Mouse (Mus musculus): ENCODE results near the gene Mast4. TPM values are rescaled to one million over a fixed set of nuclear protein-coding genes. Genes with fewer than 3 reads are reported as not detected.

Gene Mast4
- polyA plus RNA-seq, 1 experiment from 2014 or later, result 32.2 TPM

DNA sequence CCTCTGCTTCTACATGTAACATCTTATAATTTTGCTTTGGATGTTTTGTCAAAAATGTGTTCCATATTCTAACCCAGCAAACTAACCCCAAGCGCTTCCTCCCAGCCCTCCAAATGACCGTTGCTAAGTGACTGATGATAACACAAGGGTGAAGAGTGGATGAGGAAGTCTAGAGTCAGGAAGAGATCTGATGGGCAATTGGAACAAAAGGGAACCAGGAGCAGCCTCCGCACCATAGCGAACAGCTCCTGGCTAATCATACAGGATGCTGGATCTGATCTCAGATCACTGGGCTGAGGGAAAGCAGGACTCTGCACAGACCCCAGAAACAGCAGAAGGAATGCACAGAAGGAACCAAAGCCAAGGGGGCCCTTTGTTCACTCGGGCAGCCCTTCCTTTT, 190.0 kb downstream of the Mast4 start:
- 64% methylated on average over 5 of the region's 5 CpGs for WGBS
- Histone ChIP-seq H3K27me3 (ENCODE audit: control insufficient read depth, insufficient read depth, low read length) (no peaks in the 10 kb centered on the region), H3K4me2 (replicated peaks) (no peak overlapping the region), H3K4me1 (replicated peaks; ENCODE audit: control insufficient read depth, insufficient read depth, low read length) (0 out of 2 replicates have a peak, but pooled peaks cover 2% of the 10 kb centered on the region), H3K9ac (no peak overlapping the region), H3K27ac (no peak overlapping the region), H3K4me3 (replicated peaks; ENCODE audit: low read length) (no peak overlapping the region), H3K36me3 (replicated peaks; ENCODE audit: control insufficient read depth, insufficient read depth) (no peaks in the 10 kb centered on the region), H3K9me3 (ENCODE audit: control insufficient read depth, low read length) (no peaks in the 10 kb centered on the region)
- DNase-seq (ENCODE audit: low spot score), result no peak
- ATAC-seq (ENCODE audit: low FRiP score), result no peak

DNA sequence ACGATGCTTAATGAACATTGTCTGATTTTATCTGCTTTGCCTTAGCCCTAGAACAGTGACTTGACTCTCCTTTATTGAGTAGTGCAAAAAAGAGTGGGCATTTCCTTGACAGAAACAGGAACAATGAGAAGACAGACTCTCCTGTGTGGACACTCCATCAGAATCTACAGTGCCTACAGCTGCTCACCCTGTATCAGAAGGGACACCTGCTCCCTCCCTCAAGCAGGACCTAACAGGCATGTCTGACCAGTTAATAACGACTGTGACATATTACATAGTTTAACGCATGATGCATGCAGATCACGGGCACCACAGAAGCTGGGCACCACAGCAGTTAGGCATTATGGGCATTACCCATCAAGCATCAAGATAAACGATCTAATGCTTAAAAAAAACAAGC, 193.0 kb downstream of the Mast4 start:
- Histone ChIP-seq H3K9ac (no peak overlapping the region), H3K27ac (no peak overlapping the region), H3K4me2 (replicated peaks) (no peak overlapping the region), H3K4me1 (replicated peaks; ENCODE audit: control insufficient read depth, insufficient read depth, low read length) (0 out of 2 replicates have a peak, but pooled peaks cover 2% of the 10 kb centered on the region), H3K36me3 (replicated peaks; ENCODE audit: control insufficient read depth, insufficient read depth) (no peaks in the 10 kb centered on the region), H3K9me3 (ENCODE audit: control insufficient read depth, low read length) (no peaks in the 10 kb centered on the region), H3K4me3 (replicated peaks; ENCODE audit: low read length) (no peak overlapping the region), H3K27me3 (ENCODE audit: control insufficient read depth, insufficient read depth, low read length) (no peaks in the 10 kb centered on the region)
- DNase-seq (ENCODE audit: low spot score), result no peak
- no peak for ATAC-seq (ENCODE audit: low FRiP score)
- 69% methylated on average over 5 of the region's 5 CpGs for WGBS

- Histone ChIP-seq H3K4me1 (replicated peaks; ENCODE audit: control insufficient read depth, insufficient read depth, low read length) (0 out of 2 replicates have a peak, but pooled peaks cover 8% of the 10 kb centered on the region), H3K9me3 (ENCODE audit: control insufficient read depth, low read length) (no peaks in the 10 kb centered on the region), H3K27ac (no peak overlapping the region), H3K4me2 (replicated peaks) (no peak overlapping the region), H3K27me3 (ENCODE audit: control insufficient read depth, insufficient read depth, low read length) (no peaks in the 10 kb centered on the region), H3K9ac (no peak overlapping the region), H3K4me3 (replicated peaks; ENCODE audit: low read length) (no peak overlapping the region), H3K36me3 (replicated peaks; ENCODE audit: control insufficient read depth, insufficient read depth) (no peaks in the 10 kb centered on the region)
- DNase-seq (ENCODE audit: low spot score) (no peak), ATAC-seq (ENCODE audit: low FRiP score) (no peak)
- WGBS, result 87% methylated on average over 13 of the region's 13 CpGs
Measured at GRCm38 (mm10) chr13:103140051-103140450, 194.2 kb downstream of the Mast4 start.

DNA sequence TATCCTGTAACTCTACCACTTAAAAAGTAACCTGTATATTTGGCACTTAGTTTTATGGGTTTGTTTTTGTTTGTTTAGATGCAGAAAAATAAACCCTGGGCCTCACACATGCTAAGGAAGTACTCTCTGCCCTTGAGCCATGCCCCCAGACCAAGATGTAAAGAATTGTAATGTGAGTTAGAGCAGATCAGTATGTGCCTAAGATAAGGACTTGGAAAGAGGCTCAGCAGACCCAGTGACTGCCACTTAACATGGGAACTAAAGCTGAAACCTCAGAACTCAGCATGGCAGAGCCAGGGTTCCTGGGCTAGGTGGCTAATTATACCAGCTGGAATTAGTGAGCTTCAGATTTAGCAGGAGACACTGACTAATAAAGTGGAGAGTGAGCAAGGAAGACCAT, 196.0 kb downstream of the Mast4 start:
- DNase-seq (ENCODE audit: low spot score) (no peak), ATAC-seq (ENCODE audit: low FRiP score) (no peak)
- Histone ChIP-seq H3K4me3 (replicated peaks; ENCODE audit: low read length) (no peak overlapping the region), H3K27ac (no peak overlapping the region), H3K9me3 (ENCODE audit: control insufficient read depth, low read length) (no peaks in the 10 kb centered on the region), H3K36me3 (replicated peaks; ENCODE audit: control insufficient read depth, insufficient read depth) (no peaks in the 10 kb centered on the region), H3K4me1 (replicated peaks; ENCODE audit: control insufficient read depth, insufficient read depth, low read length) (0 out of 2 replicates have a peak, but pooled peaks cover 8% of the 10 kb centered on the region), H3K4me2 (replicated peaks) (no peak overlapping the region), H3K27me3 (ENCODE audit: control insufficient read depth, insufficient read depth, low read length) (no peaks in the 10 kb centered on the region), H3K9ac (no peak overlapping the region)

DNA sequence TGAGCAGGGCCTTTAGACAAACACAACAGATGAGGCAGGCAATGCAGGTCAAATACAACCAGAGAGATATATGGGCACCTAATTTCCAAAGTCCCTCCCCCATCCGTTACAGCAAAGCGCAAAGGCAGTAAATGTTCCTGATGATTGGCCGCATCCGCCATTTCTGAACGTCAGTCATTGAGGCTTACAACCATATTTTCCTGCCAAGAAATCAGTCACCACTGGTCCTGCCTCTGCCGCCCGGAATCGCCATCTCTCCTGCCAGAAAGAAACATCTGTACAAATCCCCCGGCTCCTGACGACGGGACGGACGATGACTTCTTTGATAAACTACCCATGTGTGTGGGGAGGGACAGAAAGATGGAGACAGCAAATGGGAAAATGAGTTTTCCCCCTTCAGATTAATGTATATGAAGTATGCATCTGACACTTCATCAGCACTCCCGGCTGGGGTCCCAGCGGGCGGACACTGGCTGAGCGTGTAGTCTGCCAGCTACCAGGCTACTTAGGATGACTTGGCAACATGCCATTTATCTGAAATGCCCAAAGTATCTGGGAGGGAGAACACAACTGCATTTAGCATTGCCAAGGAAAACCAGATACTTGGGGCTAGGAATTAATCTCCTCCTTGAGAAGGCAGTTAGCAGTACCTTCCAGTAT, 198.9 kb downstream of the Mast4 start:
- 63% methylated on average over 17 of the region's 17 CpGs for WGBS
- no peak overlapping the region for H3K4me3 ChIP-seq (replicated peaks; ENCODE audit: low read length)
- H3K27me3 ChIP-seq (ENCODE audit: control insufficient read depth, insufficient read depth, low read length), result no peaks in the 10 kb centered on the region
- H3K9ac ChIP-seq, result no peak overlapping the region
- H3K27ac ChIP-seq, result 0 out of 2 replicates have a peak overlapping the region, but pooled peaks have one; percentile 38
- 0 out of 2 replicates have a peak overlapping the region, but pooled peaks have one; percentile 6 for H3K4me2 ChIP-seq (replicated peaks)
- H3K36me3 ChIP-seq (replicated peaks; ENCODE audit: control insufficient read depth, insufficient read depth), result no peaks in the 10 kb centered on the region
- H3K4me1 ChIP-seq (replicated peaks; ENCODE audit: control insufficient read depth, insufficient read depth, low read length), result 0 out of 2 replicates have a peak, but pooled peaks cover 6% of the 10 kb centered on the region
- DNase-seq (ENCODE audit: low spot score) (peak; percentile 56), ATAC-seq (ENCODE audit: low FRiP score) (peak; percentile 80; the same call in 1 of the 2 replicates)
- H3K9me3 ChIP-seq (ENCODE audit: control insufficient read depth, low read length), result no peaks in the 10 kb centered on the region

DNA sequence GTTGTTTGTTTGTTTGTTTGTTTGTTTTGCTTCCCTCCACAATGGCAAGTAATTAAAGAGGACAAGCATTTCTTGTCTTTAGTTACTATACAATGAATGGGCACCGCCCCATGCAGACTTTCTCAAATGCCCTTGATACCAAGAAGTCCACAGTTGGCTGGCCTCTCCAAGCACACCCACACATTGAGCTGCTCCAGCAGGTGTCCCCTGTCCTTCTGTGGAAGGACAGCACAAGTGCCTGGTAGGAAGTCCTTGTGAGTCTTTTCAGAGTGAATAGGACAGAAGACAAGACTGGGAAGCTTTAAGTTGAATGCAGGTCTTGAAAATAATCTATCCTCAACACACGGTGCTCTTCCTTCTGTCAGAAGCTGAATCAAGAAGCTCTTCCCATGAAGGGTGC, 202.5 kb downstream of the Mast4 start:
- no peak overlapping the region for H3K27ac ChIP-seq
- H3K4me1 ChIP-seq (replicated peaks; ENCODE audit: control insufficient read depth, insufficient read depth, low read length), result 0 out of 2 replicates have a peak, but pooled peaks cover 6% of the 10 kb centered on the region
- ATAC-seq (ENCODE audit: low FRiP score) (no peak), DNase-seq (ENCODE audit: low spot score) (no peak)
- H3K9me3 ChIP-seq (ENCODE audit: control insufficient read depth, low read length), result no peaks in the 10 kb centered on the region
- H3K36me3 ChIP-seq (replicated peaks; ENCODE audit: control insufficient read depth, insufficient read depth), result no peaks in the 10 kb centered on the region
- no peak overlapping the region for H3K9ac ChIP-seq
- H3K4me3 ChIP-seq (replicated peaks; ENCODE audit: low read length), result no peak overlapping the region
- WGBS, result 81% methylated on average over 2 of the region's 2 CpGs
- H3K4me2 ChIP-seq (replicated peaks), result no peak overlapping the region
- H3K27me3 ChIP-seq (ENCODE audit: control insufficient read depth, insufficient read depth, low read length), result no peaks in the 10 kb centered on the region

- Histone ChIP-seq H3K4me2 (replicated peaks) (no peak overlapping the region), H3K27ac (no peak overlapping the region), H3K9ac (no peak overlapping the region), H3K36me3 (replicated peaks; ENCODE audit: control insufficient read depth, insufficient read depth) (no peaks in the 10 kb centered on the region), H3K9me3 (ENCODE audit: control insufficient read depth, low read length) (no peaks in the 10 kb centered on the region), H3K4me3 (replicated peaks; ENCODE audit: low read length) (no peak overlapping the region), H3K4me1 (replicated peaks; ENCODE audit: control insufficient read depth, insufficient read depth, low read length) (no peaks in the 10 kb centered on the region), H3K27me3 (ENCODE audit: control insufficient read depth, insufficient read depth, low read length) (no peaks in the 10 kb centered on the region)
- ATAC-seq (ENCODE audit: low FRiP score) (no peak), DNase-seq (ENCODE audit: low spot score) (no peak)
- WGBS, result 51% methylated on average over 6 of the region's 6 CpGs
Measured at GRCm38 (mm10) chr13:103129130-103129797, 205.0 kb downstream of the Mast4 start.

DNA sequence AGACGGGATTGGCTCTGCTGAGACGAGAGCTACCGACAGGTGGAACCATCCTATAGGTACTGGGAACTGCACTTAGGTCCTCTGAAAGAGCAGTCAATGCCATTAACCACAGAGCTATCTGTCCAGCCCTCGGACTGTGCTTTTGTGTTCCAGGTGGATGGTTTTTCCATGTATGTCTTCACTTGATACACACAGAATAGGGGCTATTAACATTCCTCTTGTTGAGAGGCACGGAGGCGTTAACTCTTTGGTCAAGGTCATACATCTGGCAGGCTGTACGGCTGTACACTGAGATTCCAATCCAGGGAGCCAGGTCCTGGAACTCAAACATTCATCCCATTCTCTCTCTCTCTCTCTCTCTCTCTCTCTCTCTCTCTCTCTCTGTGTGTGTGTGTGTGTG, 205.6 kb downstream of the Mast4 start:
- Histone ChIP-seq H3K9me3 (ENCODE audit: control insufficient read depth, low read length) (no peaks in the 10 kb centered on the region), H3K9ac (no peak overlapping the region), H3K27ac (no peak overlapping the region), H3K27me3 (ENCODE audit: control insufficient read depth, insufficient read depth, low read length) (no peaks in the 10 kb centered on the region), H3K4me3 (replicated peaks; ENCODE audit: low read length) (no peak overlapping the region), H3K36me3 (replicated peaks; ENCODE audit: control insufficient read depth, insufficient read depth) (no peaks in the 10 kb centered on the region), H3K4me1 (replicated peaks; ENCODE audit: control insufficient read depth, insufficient read depth, low read length) (no peaks in the 10 kb centered on the region), H3K4me2 (replicated peaks) (no peak overlapping the region)
- 60% methylated on average over 7 of the region's 7 CpGs for WGBS
- ATAC-seq (ENCODE audit: low FRiP score), result no peak; the same call in 1 of the 2 replicates
- DNase-seq (ENCODE audit: low spot score), result no peak

- H3K9me3 ChIP-seq (ENCODE audit: control insufficient read depth, low read length), result no peaks in the 10 kb centered on the region
- H3K27ac ChIP-seq, result no peak overlapping the region
- DNase-seq (ENCODE audit: low spot score), result no peak
- H3K4me1 ChIP-seq (replicated peaks; ENCODE audit: control insufficient read depth, insufficient read depth, low read length), result no peaks in the 10 kb centered on the region
- H3K4me3 ChIP-seq (replicated peaks; ENCODE audit: low read length), result no peak overlapping the region
- H3K27me3 ChIP-seq (ENCODE audit: control insufficient read depth, insufficient read depth, low read length), result no peaks in the 10 kb centered on the region
- no peaks in the 10 kb centered on the region for H3K36me3 ChIP-seq (replicated peaks; ENCODE audit: control insufficient read depth, insufficient read depth)
- H3K4me2 ChIP-seq (replicated peaks), result no peak overlapping the region
- no peak for ATAC-seq (ENCODE audit: low FRiP score)
- WGBS, result 95% methylated on average over 5 of the region's 5 CpGs
- H3K9ac ChIP-seq, result no peak overlapping the region
Measured at GRCm38 (mm10) chr13:103127594-103127993, 206.7 kb downstream of the Mast4 start.

Data from hindbrain, embryonic 14.5 days (tissue).